In genomic region chr11:116418194-116418840, GRCm38 (mm10) we compare ENCODE assay signal across 9 mouse cellular contexts. TPM values are rescaled to one million over a fixed set of nuclear protein-coding genes. Genes with fewer than 3 reads are reported as not detected.
DNase-seq lines count a peak whose midpoint lies in the region; ATAC-seq and TF ChIP-seq lines count a peak whose summit lies in the region.
"Had no signal": no experiment of that assay in that cellular context is flagged by ENCODE, and none has a peak within 500 bp of the region (broad histone marks: within the 10 kb centered on the region; RNA-seq: fewer than 3 reads in every experiment).

No protein-coding gene starts in this region.

- H3K9me3 ChIP-seq in forebrain, embryonic 10.5 days = no peaks in the 10 kb centered on the region
- H3K9me3 ChIP-seq in forebrain, embryonic 16.5 days (ENCODE audit: control insufficient read depth, low read length) = no peaks in the 10 kb centered on the region
- no peaks in the 10 kb centered on the region for H3K9me3 ChIP-seq in lung, embryonic 14.5 days (ENCODE audit: low read depth, low read length)
- H3K9me3 ChIP-seq in embryonic facial prominence, embryonic 12.5 days = no peaks in the 10 kb centered on the region
- peaks cover 10% of the 10 kb centered on the region for H3K9me3 ChIP-seq in megakaryocyte, embryonic 14.5 days

- ATAC-seq in forebrain, embryonic 16.5 days = no peak
- peak; percentile 74; the same call in 1 of the 2 replicates for ATAC-seq in lung, embryonic 14.5 days (ENCODE audit: insufficient read depth)
- peak; percentile 73 for ATAC-seq in embryonic facial prominence, embryonic 12.5 days (ENCODE audit: insufficient number of reproducible peaks, insufficient read depth, low FRiP score, low TSS enrichment)

- H3K4me1 ChIP-seq in forebrain, embryonic 10.5 days = peaks cover 29% of the 10 kb centered on the region
- H3K4me1 ChIP-seq in forebrain, embryonic 16.5 days (replicated peaks; ENCODE audit: control insufficient read depth, insufficient read depth, low read length) = peaks cover 2% of the 10 kb centered on the region; the same call in 1 of the 2 replicates
- 0 out of 2 replicates have a peak, but pooled peaks cover 7% of the 10 kb centered on the region for H3K4me1 ChIP-seq in lung, embryonic 14.5 days (ENCODE audit: insufficient read depth)
- peaks cover 33% of the 10 kb centered on the region for H3K4me1 ChIP-seq in embryonic facial prominence, embryonic 12.5 days
- H3K4me1 ChIP-seq in megakaryocyte, embryonic 14.5 days = peaks cover 51% of the 10 kb centered on the region

- H3K9ac ChIP-seq in forebrain, embryonic 16.5 days (replicated peaks; ENCODE audit: low read depth, low read length) = no peak overlapping the region
- H3K9ac ChIP-seq in lung, embryonic 14.5 days = no peak overlapping the region
- no peak overlapping the region for H3K9ac ChIP-seq in embryonic facial prominence, embryonic 12.5 days

- 24% methylated on average over 2 of the region's 2 CpGs for WGBS in forebrain, embryonic 10.5 days
- WGBS in forebrain, embryonic 16.5 days = 34% methylated on average over 2 of the region's 2 CpGs
- 6% methylated on average over 2 of the region's 2 CpGs for WGBS in lung, embryonic 14.5 days
- WGBS in embryonic facial prominence, embryonic 12.5 days = 7% methylated on average over 2 of the region's 2 CpGs

- no peak overlapping the region for H3K4me2 ChIP-seq in forebrain, embryonic 16.5 days (ENCODE audit: low read length)
- no peak overlapping the region for H3K4me2 ChIP-seq in lung, embryonic 14.5 days
- peak overlapping the region; percentile 26; the same call in 1 of the 2 replicates for H3K4me2 ChIP-seq in embryonic facial prominence, embryonic 12.5 days (replicated peaks)

- H3K27me3 ChIP-seq in forebrain, embryonic 10.5 days (ENCODE audit: poor library complexity, severe bottlenecking) = peaks cover 22% of the 10 kb centered on the region
- H3K27me3 ChIP-seq in forebrain, embryonic 16.5 days (replicated peaks; ENCODE audit: control insufficient read depth, insufficient read depth, low read length) = no peaks in the 10 kb centered on the region
- H3K27me3 ChIP-seq in lung, embryonic 14.5 days (ENCODE audit: insufficient read depth, low read length) = no peaks in the 10 kb centered on the region
- no peaks in the 10 kb centered on the region for H3K27me3 ChIP-seq in embryonic facial prominence, embryonic 12.5 days
- peaks cover 38% of the 10 kb centered on the region for H3K27me3 ChIP-seq in megakaryocyte, embryonic 14.5 days (replicated peaks)

- H3K4me3 ChIP-seq in forebrain, embryonic 10.5 days = no peak overlapping the region; the same call in 1 of the 2 replicates
- no peak overlapping the region for H3K4me3 ChIP-seq in forebrain, embryonic 16.5 days (replicated peaks; ENCODE audit: low read length)
- H3K4me3 ChIP-seq in lung, embryonic 14.5 days (ENCODE audit: low read depth, low read length) = no peak overlapping the region
- no peak overlapping the region for H3K4me3 ChIP-seq in embryonic facial prominence, embryonic 12.5 days
- H3K4me3 ChIP-seq in megakaryocyte, embryonic 14.5 days (replicated peaks) = peak overlapping the region; percentile 5

- peak; percentile 48 for DNase-seq in forebrain, embryonic 10.5 days (ENCODE audit: extremely low spot score, low spot score)
- DNase-seq in lung, embryonic 14.5 days = peak; percentile 73
- DNase-seq in lung, adult 18-20 months = no peak
- DNase-seq in c-Kit-positive CD71-positive TER-119-positive erythroid progenitor cells, embryonic 14.5 days (ENCODE audit: low spot score) = no peak
- no peak for DNase-seq in urinary bladder, postnatal 4 days (ENCODE audit: low spot score in 2 of 2)

- no peaks in the 10 kb centered on the region for H3K36me3 ChIP-seq in forebrain, embryonic 10.5 days (replicated peaks)
- H3K36me3 ChIP-seq in forebrain, embryonic 16.5 days (ENCODE audit: control insufficient read depth, insufficient read depth) = no peaks in the 10 kb centered on the region
- H3K36me3 ChIP-seq in lung, embryonic 14.5 days (ENCODE audit: insufficient read depth) = no peaks in the 10 kb centered on the region
- no peaks in the 10 kb centered on the region for H3K36me3 ChIP-seq in embryonic facial prominence, embryonic 12.5 days
- H3K36me3 ChIP-seq in megakaryocyte, embryonic 14.5 days (replicated peaks; ENCODE audit: low read length) = peaks cover 3% of the 10 kb centered on the region

- peak overlapping the region; percentile 71 for H3K27ac ChIP-seq in forebrain, embryonic 10.5 days
- H3K27ac ChIP-seq in forebrain, embryonic 16.5 days (ENCODE audit: low read length) = no peak overlapping the region
- H3K27ac ChIP-seq in lung, embryonic 14.5 days (ENCODE audit: low read depth) = peak overlapping the region; percentile 72; the same call in 1 of the 2 replicates
- peak overlapping the region; percentile 93 for H3K27ac ChIP-seq in embryonic facial prominence, embryonic 12.5 days

- no peak for TF ChIP-seq CTCF in lung, embryonic 14.5 days (IDR thresholded peaks at IDR 0.05; ENCODE audit: low read depth)

RNA-seq across cellular contexts. Expression of gene Rnf157, which starts 5.5 kb away (rescaled TPM):
- polyA plus RNA-seq in forebrain, embryonic 10.5 days (2016; fragmentation: Nextera tagmentation; extraction: Ambion mirVana) = 5.5 and 5.7 TPM in 2 replicates
- polyA plus RNA-seq in forebrain, embryonic 16.5 days (2015; fragmentation: Nextera tagmentation; extraction: Ambion mirVana) = 37.4 and 40.7 TPM in 2 replicates
- 13.9 and 16.8 TPM in 2 replicates for polyA plus RNA-seq in lung, embryonic 14.5 days (2014; fragmentation: Nextera tagmentation; extraction: Ambion mirVana)
- 27.4 and 33.3 TPM in 2 replicates for polyA plus RNA-seq in embryonic facial prominence, embryonic 12.5 days (2016; fragmentation: Nextera tagmentation; extraction: Ambion mirVana)
- polyA plus RNA-seq in megakaryocyte, embryonic 14.5 days (2012; ENCODE audit: insufficient read depth, low replicate concordance) = 1.2 and 1.8 TPM in 2 replicates

RNA-seq across cellular contexts. Expression of gene Ubald2, which starts 15.6 kb away (rescaled TPM):
- 31.6 and 33.1 TPM in 2 replicates for polyA plus RNA-seq in forebrain, embryonic 10.5 days (2016; fragmentation: Nextera tagmentation; extraction: Ambion mirVana)
- polyA plus RNA-seq in forebrain, embryonic 16.5 days (2015; fragmentation: Nextera tagmentation; extraction: Ambion mirVana) = 45.1 and 53.4 TPM in 2 replicates
- polyA plus RNA-seq in lung, embryonic 14.5 days (2014; fragmentation: Nextera tagmentation; extraction: Ambion mirVana) = 64.9 and 66.7 TPM in 2 replicates
- 32.3 and 44.1 TPM in 2 replicates for polyA plus RNA-seq in embryonic facial prominence, embryonic 12.5 days (2016; fragmentation: Nextera tagmentation; extraction: Ambion mirVana)
- 443 and 805 TPM in 2 replicates for polyA plus RNA-seq in megakaryocyte, embryonic 14.5 days (2012; ENCODE audit: insufficient read depth, low replicate concordance)

RNA-seq across cellular contexts. Expression of gene Qrich2, which starts 47.7 kb away (rescaled TPM):
- 0.16 and 0.24 TPM in 2 replicates for polyA plus RNA-seq in forebrain, embryonic 10.5 days (2016; fragmentation: Nextera tagmentation; extraction: Ambion mirVana)
- 0.09 TPM in 1 of 2 replicates, not detected in the other for polyA plus RNA-seq in forebrain, embryonic 16.5 days (2015; fragmentation: Nextera tagmentation; extraction: Ambion mirVana)
- polyA plus RNA-seq in lung, embryonic 14.5 days (2014; fragmentation: Nextera tagmentation; extraction: Ambion mirVana) = 0.45 TPM in 1 of 2 replicates, not detected in the other
- 0.14 and 0.39 TPM in 2 replicates for polyA plus RNA-seq in embryonic facial prominence, embryonic 12.5 days (2016; fragmentation: Nextera tagmentation; extraction: Ambion mirVana)
- polyA plus RNA-seq in megakaryocyte, embryonic 14.5 days (2012; ENCODE audit: insufficient read depth, low replicate concordance) = not detected in 2 replicates
- polyA plus RNA-seq: heart, postnatal 0 days had no signal

Comparison
In these comparisons a context has a peak if more than half of its experiments do, and no peak if none do; other contexts are left out.
1. DNase-seq: peak in forebrain, embryonic 10.5 days (single experiment) and lung, embryonic 14.5 days (single experiment); none in lung, adult 18-20 months (0 of 2), c-Kit-positive CD71-positive TER-119-positive erythroid progenitor cells, embryonic 14.5 days (single experiment) and urinary bladder, postnatal 4 days (0 of 2).